Mouse (Mus musculus) ES-Bruce4 (cell line): ENCODE results near the gene Slc9a3r1.

Experiments used
- CTCF ChIP-seq: IDR thresholded peaks from one replicate; pipeline ENCODE4 v1.8.1; 2011; ENCODE audit warnings: low read depth, low read length
- POLR2A ChIP-seq: IDR thresholded peaks from one replicate; pipeline ENCODE4 v1.8.1; 2011; ENCODE audit warnings: low read length; ENCODE audit not compliant: insufficient read depth

GRCm38 (mm10) chr11:115219685-115220084 lies 56.5 kb downstream of the Slc9a3r1 start:
- TF ChIP-seq CTCF, result no peak
- no peak for TF ChIP-seq POLR2A
